Mouse (Mus musculus): ENCODE data around the gene Lrrn4. TPM values are rescaled to one million over a fixed set of nuclear protein-coding genes. Genes with fewer than 3 reads are reported as not detected.

Lrrn4 gene
- polyA plus RNA-seq, 1 experiment from 2014 or later, result 0.90 TPM

Other genes with a start within 250 kb of the Lrrn4 start
- 9.8 and 10.4 TPM in 2 replicates for gene Shld1, start 194.0 kb downstream of the Lrrn4 start, polyA plus RNA-seq (2015; fragmentation: Nextera tagmentation; extraction: Ambion mirVana)
- 0.09 and 0.73 TPM in 2 replicates for gene Chgb, start 99.6 kb downstream of the Lrrn4 start, polyA plus RNA-seq (2015; fragmentation: Nextera tagmentation; extraction: Ambion mirVana)
- 10.3 and 10.9 TPM in 2 replicates for gene Trmt6, start 64.8 kb downstream of the Lrrn4 start, polyA plus RNA-seq (2015; fragmentation: Nextera tagmentation; extraction: Ambion mirVana)
- 4.8 and 5.1 TPM in 2 replicates for gene Mcm8, start 64.8 kb downstream of the Lrrn4 start, polyA plus RNA-seq (2015; fragmentation: Nextera tagmentation; extraction: Ambion mirVana)
- gene Crls1, start 34.2 kb downstream of the Lrrn4 start, polyA plus RNA-seq (2015; fragmentation: Nextera tagmentation; extraction: Ambion mirVana), result 2.4 and 2.5 TPM in 2 replicates
- 0.21 TPM in 1 of 2 replicates, not detected in the other for gene Fermt1, start 65.0 kb upstream of the Lrrn4 start, polyA plus RNA-seq (2015; fragmentation: Nextera tagmentation; extraction: Ambion mirVana)

Data from liver, embryonic 16.5 days (tissue).